Mouse (Mus musculus) erythroblast, embryonic 14.5 days (primary cell): Measurements from ENCODE around the gene Pih1d2.

Source experiments
- GATA1 ChIP-seq: IDR thresholded peaks from 2 replicates; pipeline ENCODE4 v1.6.1; 2012; ENCODE audit warnings: low read length, inconsistent platforms, mixed read lengths
- TAL1 ChIP-seq: IDR thresholded peaks from 3 replicates; pipeline ENCODE4 v1.6.1; 2012; ENCODE audit warnings: low read length, inconsistent platforms, mixed read lengths

GRCm38 (mm10) chr9:50586955-50587354, 30.2 kb upstream of the Pih1d2 start:
- no peak for TF ChIP-seq GATA1
- TF ChIP-seq TAL1, result no peak
